Mouse (Mus musculus): ENCODE measurements around the gene Oog2. TPM values are rescaled to one million over a fixed set of nuclear protein-coding genes. Genes with fewer than 3 reads are reported as not detected.
"Not testable (repeated sequence)": the region's sequence is repeated elsewhere in the genome, so short reads cannot be mapped to it uniquely, and the experiment has no call there.

Oog2 gene
- not detected in 2 replicates for polyA plus RNA-seq (2014; fragmentation: Nextera tagmentation; extraction: Ambion mirVana)

GRCm38 (mm10) chr4:144190419-144190818 is at the start of gene Oog2:
Gene Oog2 (plus strand): TSS chr4:144190719.
- H3K4me2 ChIP-seq (replicated peaks; ENCODE audit: low read depth, low read length): no peak within 1 kb of the TSS
- H3K36me3 ChIP-seq (ENCODE audit: control insufficient read depth, insufficient read depth, low read length): no peaks in the 10 kb centered on the region
- 57% methylated on average over 1 of the region's 1 CpGs for WGBS
- H3K4me3 ChIP-seq (ENCODE audit: low read depth, low read length): no peak within 1 kb of the TSS
- no peak for ATAC-seq (ENCODE audit: insufficient number of reproducible peaks, insufficient read depth, low FRiP score, low read depth)
- no peaks in the 10 kb centered on the region for H3K27me3 ChIP-seq (ENCODE audit: control insufficient read depth, insufficient read depth, low read length)
- H3K4me1 ChIP-seq (ENCODE audit: control insufficient read depth, insufficient read depth, low read length): no peaks in the 10 kb centered on the region
- H3K27ac ChIP-seq (ENCODE audit: low read length): no peak within 1 kb of the TSS
- no peak within 1 kb of the TSS for H3K9ac ChIP-seq (replicated peaks; ENCODE audit: low read depth, low read length)
- H3K9me3 ChIP-seq (ENCODE audit: control insufficient read depth, low read depth, low read length): peaks cover 2% of the 10 kb centered on the region; the same call in 1 of the 2 replicates

- Histone ChIP-seq H3K27ac (ENCODE audit: low read length) (no peak within 1 kb of the TSS), H3K27me3 (ENCODE audit: control insufficient read depth, insufficient read depth, low read length) (no peaks in the 10 kb centered on the region), H3K4me3 (ENCODE audit: low read depth, low read length) (no peak within 1 kb of the TSS), H3K9ac (replicated peaks; ENCODE audit: low read depth, low read length) (no peak within 1 kb of the TSS), H3K4me2 (replicated peaks; ENCODE audit: low read depth, low read length) (no peak within 1 kb of the TSS), H3K4me1 (ENCODE audit: control insufficient read depth, insufficient read depth, low read length) (no peaks in the 10 kb centered on the region), H3K36me3 (ENCODE audit: control insufficient read depth, insufficient read depth, low read length) (no peaks in the 10 kb centered on the region), H3K9me3 (ENCODE audit: control insufficient read depth, low read depth, low read length) (no peaks in the 10 kb centered on the region)
- 82% methylated on average over 1 of the region's 1 CpGs for WGBS
- no peak for ATAC-seq (ENCODE audit: insufficient number of reproducible peaks, insufficient read depth, low FRiP score, low read depth)
These were observed 28.0 kb upstream of the Oog2 start, which contains the start of gene Oog3 for GRCm38 (mm10) chr4:144162563-144162962. Gene Oog3 (minus strand): TSS chr4:144162663.

DNA sequence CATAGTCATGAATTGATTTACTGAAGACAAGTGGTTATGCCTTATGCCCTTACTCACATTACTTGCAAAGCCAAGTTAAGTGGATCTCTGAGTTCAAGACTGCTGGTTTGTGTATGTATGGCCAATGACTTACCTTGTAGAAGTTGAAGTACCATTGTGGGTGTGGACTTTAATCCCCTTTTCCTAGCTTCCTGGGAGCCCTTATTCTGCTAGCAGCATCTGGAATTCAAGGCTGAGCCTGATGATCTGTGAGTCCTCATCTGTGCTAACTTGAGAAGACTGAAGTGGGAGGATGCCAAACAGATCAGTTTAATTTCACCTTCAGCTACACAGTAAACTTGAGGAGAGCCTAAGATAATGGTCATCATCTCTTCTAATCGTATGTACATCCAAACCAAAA is 22.7 kb downstream of the Oog2 start, which contains the start of gene C87977:
C87977 (minus strand) TSS at position 101 of the 400 bp plus-strand sequence.
- not testable (repeated sequence) for H3K9ac ChIP-seq (replicated peaks; ENCODE audit: low read depth, low read length); H3K9me3 ChIP-seq (ENCODE audit: control insufficient read depth, low read depth, low read length); ATAC-seq (ENCODE audit: insufficient number of reproducible peaks, insufficient read depth, low FRiP score, low read depth); H3K4me1 ChIP-seq (ENCODE audit: control insufficient read depth, insufficient read depth, low read length); H3K27ac ChIP-seq (ENCODE audit: low read length); H3K4me3 ChIP-seq (ENCODE audit: low read depth, low read length); H3K36me3 ChIP-seq (ENCODE audit: control insufficient read depth, insufficient read depth, low read length); H3K4me2 ChIP-seq (replicated peaks; ENCODE audit: low read depth, low read length); H3K27me3 ChIP-seq (ENCODE audit: control insufficient read depth, insufficient read depth, low read length)
- 83% methylated on average over 1 of the region's 1 CpGs for WGBS

Other genes starting within 250 kb of the Oog2 start
- not detected in 2 replicates for gene Pramef25, start 239.7 kb upstream of the Oog2 start, polyA plus RNA-seq (2014; fragmentation: Nextera tagmentation; extraction: Ambion mirVana)
- not detected in 2 replicates for gene Gm13101, start 223.8 kb upstream of the Oog2 start, polyA plus RNA-seq (2014; fragmentation: Nextera tagmentation; extraction: Ambion mirVana)
- not detected in 2 replicates for gene Pramef17, start 196.3 kb upstream of the Oog2 start, polyA plus RNA-seq (2014; fragmentation: Nextera tagmentation; extraction: Ambion mirVana)
- gene Pramel4, start 131.6 kb upstream of the Oog2 start, polyA plus RNA-seq (2014; fragmentation: Nextera tagmentation; extraction: Ambion mirVana): not detected in 2 replicates
- not detected in 2 replicates for gene Gm13102, start 84.2 kb upstream of the Oog2 start, polyA plus RNA-seq (2014; fragmentation: Nextera tagmentation; extraction: Ambion mirVana)
- not detected in 2 replicates for gene Oog3, start 28.1 kb upstream of the Oog2 start, polyA plus RNA-seq (2014; fragmentation: Nextera tagmentation; extraction: Ambion mirVana)
- not detected in 2 replicates for gene C87977, start 22.6 kb downstream of the Oog2 start, polyA plus RNA-seq (2014; fragmentation: Nextera tagmentation; extraction: Ambion mirVana)
- not detected in 2 replicates for gene Pramel5, start 89.8 kb downstream of the Oog2 start, polyA plus RNA-seq (2014; fragmentation: Nextera tagmentation; extraction: Ambion mirVana)
- gene Gm13128, start 139.5 kb downstream of the Oog2 start, polyA plus RNA-seq (2014; fragmentation: Nextera tagmentation; extraction: Ambion mirVana): not detected in 2 replicates
- gene Gm13119, start 167.2 kb downstream of the Oog2 start, polyA plus RNA-seq (2014; fragmentation: Nextera tagmentation; extraction: Ambion mirVana): not detected in 2 replicates
- not detected in 2 replicates for gene Pramef20, start 187.2 kb downstream of the Oog2 start, polyA plus RNA-seq (2014; fragmentation: Nextera tagmentation; extraction: Ambion mirVana)
- 0.13 and 0.31 TPM in 2 replicates for gene Pramef12, start 217.7 kb downstream of the Oog2 start, polyA plus RNA-seq (2014; fragmentation: Nextera tagmentation; extraction: Ambion mirVana)
- gene 1700012P22Rik, start 248.1 kb downstream of the Oog2 start, polyA plus RNA-seq (2014; fragmentation: Nextera tagmentation; extraction: Ambion mirVana): not detected in 2 replicates

All from stomach, embryonic 14.5 days (tissue).